Mouse (Mus musculus) cerebellum, adult 2 months (tissue): ENCODE results near the gene Gm26938.

Experiments used
- CTCF ChIP-seq: fragments of 200-500 bp; IDR thresholded peaks from 2 replicates; pipeline ENCODE4 v1.5.1; 2011; ENCODE audit warnings: low read depth, mild to moderate bottlenecking, control low read depth, low read length, moderate library complexity, borderline replicate concordance; ENCODE audit not compliant: insufficient read depth
- POLR2A ChIP-seq: fragments of 200-500 bp; IDR thresholded peaks from 2 replicates; pipeline ENCODE4 v1.6.1; 2011; ENCODE audit warnings: low read length, control low read depth, borderline replicate concordance; ENCODE audit not compliant: insufficient read depth

GRCm38 (mm10) chr5:139819538-139820181, 6.5 kb downstream of the Gm26938 start, which contains the start of gene Tmem184a:
- TF ChIP-seq POLR2A, result no peak
- TF ChIP-seq CTCF, result no peak
